13 mouse cellular contexts compared by ENCODE assay signal in the genomic region with DNA sequence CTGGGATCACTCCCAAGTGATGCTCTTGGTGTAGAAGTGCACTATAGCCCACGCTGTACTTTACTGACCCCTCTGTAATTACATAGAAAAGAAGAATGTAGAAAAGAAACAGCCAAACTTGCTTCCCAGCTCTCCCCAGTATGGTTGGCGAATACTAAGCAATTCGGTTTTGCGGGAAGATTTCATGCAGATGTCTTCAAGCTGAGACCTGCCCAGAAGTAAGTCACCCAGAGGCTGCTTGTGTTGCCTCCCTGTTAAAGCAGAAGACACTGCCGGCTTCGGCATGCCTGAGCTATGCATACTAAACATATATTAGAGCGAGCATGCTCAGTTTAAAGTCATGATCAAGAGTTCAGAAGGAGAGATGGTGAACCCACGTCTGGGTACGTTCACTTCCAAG.
"Had no signal": no experiment of that assay in that cellular context is flagged by ENCODE, and none has a peak within 500 bp of the region (broad histone marks: within the 10 kb centered on the region; RNA-seq: fewer than 3 reads in every experiment).

No protein-coding gene starts in this region.

- ATAC-seq: intestine, postnatal 0 days; lung, postnatal 0 days; midbrain, embryonic 13.5 days had no signal

- H3K4me3 ChIP-seq: layer of hippocampus, adult 2 months; liver, embryonic 15.5 days; midbrain, embryonic 13.5 days had no signal

- H3K9ac ChIP-seq: liver, embryonic 15.5 days; midbrain, embryonic 13.5 days had no signal

- DNase-seq: kidney, adult 9 months; kidney, postnatal 10 days; kidney, postnatal 4 days; lung, adult 2 months; lung, postnatal 36 days; right cerebral cortex, postnatal 14 days; thymus, postnatal 36 days had no signal

- H3K4me1 ChIP-seq: liver, embryonic 15.5 days had no signal

- H3K9me3 ChIP-seq: liver, embryonic 15.5 days; midbrain, embryonic 13.5 days had no signal

- H3K27me3 ChIP-seq: midbrain, embryonic 13.5 days had no signal

- H3K36me3 ChIP-seq: liver, embryonic 15.5 days; midbrain, embryonic 13.5 days had no signal

- H3K4me2 ChIP-seq: liver, embryonic 11.5 days; liver, embryonic 15.5 days; midbrain, embryonic 13.5 days had no signal

- H3K27ac ChIP-seq: layer of hippocampus, adult 2 months; liver, embryonic 15.5 days; midbrain, embryonic 13.5 days had no signal
